Mouse (Mus musculus) liver, postnatal 0 days (tissue): Measurements from ENCODE around the gene Gpr21. TPM values are rescaled to one million over a fixed set of nuclear protein-coding genes. Genes with fewer than 3 reads are reported as not detected.
"Not testable (repeated sequence)": the region's sequence is repeated elsewhere in the genome, so short reads cannot be mapped to it uniquely, and the experiment has no call there.

Experiments used
- ATAC-seq: fragments of 200-750 bp; cut with Nextera tagmentation; 2 replicates; pipeline ENCODE4 v1.8.0; 2017; ENCODE audit warnings: mild to moderate bottlenecking, moderate library complexity
- DNase-seq: peaks from one replicate; pipeline ENCODE4 v3.0.0-alpha.2; 2016
- H3K27ac ChIP-seq: fragments of 300-500 bp; sonication (generic); 2 replicates; pipeline ENCODE4 v1.5.1; 2014; ENCODE audit warnings: antibody characterized with exemption, moderate library complexity, mild to moderate bottlenecking, low read depth
- H3K27me3 ChIP-seq: fragments of 300-500 bp; sonication (generic); 2 replicates; pipeline ENCODE4 v1.6.1; 2014; ENCODE audit warnings: low read length, control low read depth, mixed read lengths; ENCODE audit not compliant: insufficient read depth
- H3K36me3 ChIP-seq: fragments of 300-500 bp; sonication (generic); replicated peaks from 2 replicates; pipeline ENCODE4 v1.6.1; 2014; ENCODE audit warnings: mild to moderate bottlenecking, control low read depth, low read length, moderate library complexity, mixed read lengths; ENCODE audit not compliant: insufficient read depth
- H3K4me1 ChIP-seq: fragments of 300-500 bp; sonication (generic); 2 replicates; pipeline ENCODE4 v1.6.1; 2014; ENCODE audit warnings: antibody characterized with exemption, mild to moderate bottlenecking, control low read depth; ENCODE audit not compliant: insufficient read depth
- H3K4me2 ChIP-seq: fragments of 300-500 bp; sonication (generic); 2 replicates; pipeline ENCODE4 v1.6.1; 2014; ENCODE audit warnings: low read depth, mild to moderate bottlenecking, low read length, moderate library complexity, mixed read lengths
- H3K4me3 ChIP-seq: fragments of 300-500 bp; sonication (generic); 2 replicates; pipeline ENCODE4 v1.5.1; 2014; ENCODE audit warnings: low read depth, low read length
- H3K9ac ChIP-seq: fragments of 300-500 bp; sonication (generic); replicated peaks from 2 replicates; pipeline ENCODE4 v1.6.1; 2014; ENCODE audit warnings: mild to moderate bottlenecking, moderate library complexity
- H3K9me3 ChIP-seq: fragments of 300-500 bp; sonication (generic); 2 replicates; pipeline ENCODE4 v1.6.1; 2016; ENCODE audit warnings: mild to moderate bottlenecking, control low read depth, low read length, mixed read lengths
- CTCF ChIP-seq: sonication (generic); IDR thresholded peaks from 2 replicates; pipeline ENCODE4 v1.5.1; 2016; ENCODE audit warnings: antibody characterized with exemption, low read depth
- EP300 ChIP-seq: IDR thresholded peaks from 2 replicates; pipeline ENCODE4 v1.6.1; 2016; ENCODE audit warnings: antibody characterized with exemption, low read depth, mild to moderate bottlenecking
- WGBS: fragments of 180-500 bp; shearing (Covaris S2); extraction: QIAGEN DNeasy Blood & Tissue Kit; methylation state at CpG from one replicate; pipeline ENCODE4 v1.1.7; 2014; ENCODE audit not compliant: insufficient replicate concordance; 5-methylcytosine and 5-hydroxymethylcytosine counted together
- polyA plus RNA-seq: library from polyadenylated mRNA; unstranded; fragments of >200 nt; fragmentation: Nextera tagmentation; extraction: Ambion mirVana; gene quantifications from 2 replicates; pipeline ENCODE4 v1.2.1, GENCODE M21; 2015

The Gpr21 gene
- polyA plus RNA-seq, 1 experiment from 2014 or later: 0.09 TPM

GRCm38 (mm10) chr2:37488956-37489355 is 27.2 kb upstream of the Gpr21 start:
- Histone ChIP-seq H3K36me3 (peaks cover 25% of the 10 kb centered on the region), H3K9me3 (no peaks in the 10 kb centered on the region), H3K27me3 (no peaks in the 10 kb centered on the region), H3K4me1 (no peaks in the 10 kb centered on the region), H3K4me3 (no peak overlapping the region), H3K4me2 (no peak overlapping the region), H3K9ac (no peak overlapping the region), H3K27ac (no peak overlapping the region)
- TF ChIP-seq EP300 (no peak), CTCF (no peak)
- DNase-seq: no peak
- ATAC-seq: no peak
- WGBS: 88% methylated on average over 2 of the region's 2 CpGs

- Histone ChIP-seq H3K27ac (no peak overlapping the region), H3K27me3 (no peaks in the 10 kb centered on the region), H3K4me3 (no peak overlapping the region), H3K4me2 (no peak overlapping the region), H3K36me3 (peaks cover 21% of the 10 kb centered on the region), H3K4me1 (no peaks in the 10 kb centered on the region), H3K9ac (no peak overlapping the region), H3K9me3 (no peaks in the 10 kb centered on the region)
- WGBS: 77% methylated on average over 4 of the region's 4 CpGs
- no peak for DNase-seq
- TF ChIP-seq EP300 (no peak), CTCF (no peak)
- ATAC-seq: no peak
Observed at GRCm38 (mm10) chr2:37497321-37497720, 18.8 kb upstream of the Gpr21 start.

GRCm38 (mm10) chr2:37505856-37506255 is 10.3 kb upstream of the Gpr21 start:
- H3K4me3 ChIP-seq, H3K4me2 ChIP-seq, H3K27ac ChIP-seq, H3K9me3 ChIP-seq, H3K4me1 ChIP-seq, ATAC-seq, DNase-seq, H3K27me3 ChIP-seq, H3K9ac ChIP-seq: not testable (repeated sequence)
- peaks cover 13% of the 10 kb centered on the region for H3K36me3 ChIP-seq
- WGBS: 74% methylated on average over 2 of the region's 2 CpGs

- 82% methylated on average over 4 of the region's 4 CpGs for WGBS
- no peak overlapping the region for H3K4me3 ChIP-seq
- H3K9me3 ChIP-seq: no peaks in the 10 kb centered on the region
- H3K36me3 ChIP-seq: peaks cover 11% of the 10 kb centered on the region
- TF ChIP-seq EP300 (no peak), CTCF (no peak)
- H3K9ac ChIP-seq: no peak overlapping the region
- no peak overlapping the region for H3K27ac ChIP-seq
- no peak overlapping the region for H3K4me2 ChIP-seq
- no peaks in the 10 kb centered on the region for H3K27me3 ChIP-seq
- no peaks in the 10 kb centered on the region for H3K4me1 ChIP-seq
- DNase-seq: no peak
- ATAC-seq: no peak
Observed at GRCm38 (mm10) chr2:37511134-37511901, 4.8 kb upstream of the Gpr21 start.

GRCm38 (mm10) chr2:37516922-37517462 is 860 bp downstream of the Gpr21 start:
- Histone ChIP-seq H3K4me3 (no peak overlapping the region), H3K36me3 (0 out of 2 replicates have a peak, but pooled peaks cover 5% of the 10 kb centered on the region), H3K27me3 (no peaks in the 10 kb centered on the region), H3K4me2 (no peak overlapping the region), H3K9ac (no peak overlapping the region), H3K4me1 (no peaks in the 10 kb centered on the region), H3K27ac (no peak overlapping the region), H3K9me3 (no peaks in the 10 kb centered on the region)
- no peak for DNase-seq
- WGBS: 68% methylated on average over 4 of the region's 4 CpGs
- ATAC-seq: no peak
- TF ChIP-seq EP300: no peak

GRCm38 (mm10) chr2:37518561-37519285 is 2.6 kb downstream of the Gpr21 start:
- Histone ChIP-seq H3K4me1 (no peaks in the 10 kb centered on the region), H3K4me3 (no peak overlapping the region), H3K36me3 (0 out of 2 replicates have a peak, but pooled peaks cover 2% of the 10 kb centered on the region), H3K27me3 (no peaks in the 10 kb centered on the region), H3K27ac (no peak overlapping the region), H3K9me3 (no peaks in the 10 kb centered on the region), H3K9ac (no peak overlapping the region), H3K4me2 (no peak overlapping the region)
- ATAC-seq (no peak), DNase-seq (no peak)
- WGBS: 85% methylated on average over 4 of the region's 4 CpGs
- no peak for TF ChIP-seq EP300
- no peak for TF ChIP-seq CTCF
